Mouse (Mus musculus): ENCODE results near the gene Rfwd3.
A peak's percentile ranks its signal among the peaks of the same experiment; 100 is the strongest.
"Not testable (repeated sequence)": the region's sequence is repeated elsewhere in the genome, so short reads cannot be mapped to it uniquely, and the experiment has no call there.

The Rfwd3 gene

DNA sequence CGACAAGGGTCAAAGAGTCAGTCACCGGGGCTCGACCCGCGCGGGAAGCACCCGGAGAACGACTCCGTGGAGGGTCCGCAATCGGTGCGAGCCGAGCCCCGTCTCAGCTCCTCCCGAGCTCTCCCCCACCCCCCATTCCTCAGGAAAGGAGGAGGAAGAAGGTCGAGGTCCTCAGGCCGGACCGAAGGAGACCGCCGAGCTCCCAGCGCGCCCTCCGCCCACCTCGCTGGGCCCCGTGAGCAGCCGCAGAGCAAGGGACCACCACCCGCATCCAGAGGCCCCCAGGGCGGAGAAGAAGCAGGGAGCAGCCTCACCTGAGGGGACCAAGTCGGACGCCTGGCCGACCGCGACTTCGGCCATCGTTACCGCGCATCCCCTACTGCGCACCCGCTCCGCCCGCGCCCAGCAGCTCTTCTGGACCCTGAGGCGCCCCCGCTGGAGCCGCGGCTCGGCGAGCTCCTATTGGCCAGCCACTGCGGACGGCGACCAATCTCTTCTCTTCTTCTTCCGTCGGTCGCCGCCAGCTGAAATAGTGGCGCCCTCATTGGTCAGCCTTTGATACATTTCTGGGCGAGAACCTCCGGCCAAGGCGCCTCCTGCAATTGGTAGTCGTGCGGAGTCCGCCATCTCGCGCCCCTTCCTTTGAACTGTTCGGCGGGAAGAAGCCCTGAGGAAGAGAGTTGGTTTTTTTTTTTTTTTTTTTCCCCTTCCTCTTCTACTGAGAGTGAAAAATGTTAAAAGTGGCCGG, at the start of gene Rfwd3:
Gene Rfwd3, minus strand, starts transcription at position 402 of the 748 bp plus-strand sequence.
- peak; percentile 96 to 98 for DNase-seq (ENCODE audit: low spot score in 2 of 2)

DNA sequence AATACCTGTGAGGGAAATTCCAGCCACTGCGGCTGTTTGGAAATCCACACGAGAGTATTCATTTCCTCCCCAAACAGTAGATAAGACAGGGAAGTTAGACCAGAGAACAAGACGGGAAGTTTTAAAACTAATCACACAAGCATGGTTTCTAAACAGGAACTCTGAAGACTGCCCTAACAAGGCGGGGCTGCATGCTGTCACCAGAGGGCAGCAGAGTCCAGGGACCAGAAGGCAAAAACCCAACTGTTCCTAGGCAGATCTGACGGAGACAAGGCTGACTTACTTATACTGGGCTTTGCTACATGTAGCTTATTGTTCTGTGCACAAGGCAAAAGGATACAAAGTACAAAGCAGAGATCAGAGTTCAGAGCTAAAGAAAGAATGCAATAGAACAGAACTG, 43.2 kb upstream of the Rfwd3 start:
- peak; percentile 58 to 79 for DNase-seq (ENCODE audit: low spot score in 2 of 2)

DNA sequence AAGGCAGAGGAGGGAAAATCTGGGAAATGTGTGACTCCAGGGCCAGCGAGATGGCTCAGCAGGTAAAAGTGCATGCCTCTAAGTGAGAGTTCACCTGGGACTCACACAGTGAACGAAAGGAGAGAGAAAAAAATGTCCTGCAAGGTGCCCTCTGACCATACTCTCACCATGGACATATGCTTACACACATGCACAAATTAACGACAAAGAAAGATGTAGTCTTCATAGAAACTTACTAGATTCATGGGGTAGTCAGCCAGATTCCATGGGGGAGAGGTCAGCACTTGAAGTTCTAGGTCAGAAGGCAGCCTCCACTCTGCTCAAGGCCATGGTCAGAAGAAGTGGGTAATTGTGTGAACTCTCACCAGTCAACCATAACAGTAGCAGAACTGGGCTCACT, 40.2 kb upstream of the Rfwd3 start:
- no peak for DNase-seq (ENCODE audit: low spot score in 2 of 2)

DNA sequence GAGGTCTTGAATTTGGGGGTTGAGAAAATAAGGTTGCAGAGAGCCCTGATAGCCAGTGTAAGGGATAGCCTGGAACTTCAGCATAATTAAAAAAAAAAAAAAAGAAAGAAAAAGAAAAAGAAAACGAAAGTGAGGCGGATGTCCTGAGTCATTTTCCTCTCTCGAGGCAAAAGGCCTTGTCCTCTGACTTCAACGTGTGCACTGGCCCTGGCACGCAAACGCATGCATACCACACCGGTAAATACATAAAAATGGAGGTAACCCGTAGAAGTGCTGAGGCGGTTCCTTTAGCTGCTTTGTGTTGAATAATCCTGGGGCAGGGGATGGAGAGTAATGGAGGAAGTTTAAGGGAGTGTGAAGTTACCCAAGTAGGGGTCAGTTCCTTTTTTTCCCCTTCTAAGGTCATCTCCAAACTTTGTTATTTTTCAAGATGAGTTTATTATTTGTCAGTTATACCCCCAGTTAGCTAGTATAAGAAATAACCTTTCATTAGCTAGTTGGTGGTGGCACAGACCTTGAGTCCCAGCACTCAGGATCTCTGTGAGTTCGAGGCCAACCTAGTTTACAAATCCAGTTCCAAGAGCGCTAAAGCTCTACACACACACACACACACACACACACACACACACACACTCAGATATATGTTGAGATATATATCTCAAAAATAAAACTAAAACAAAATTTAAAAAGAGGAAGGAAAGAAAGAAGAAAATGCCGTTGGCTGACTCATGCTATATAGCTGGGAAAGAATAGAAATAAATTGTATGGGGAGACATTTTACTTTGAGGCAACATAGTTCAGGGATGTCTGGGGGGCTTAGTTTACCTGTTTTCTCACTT, 38.6 kb upstream of the Rfwd3 start:
- no peak for DNase-seq (ENCODE audit: low spot score in 2 of 2)

DNA sequence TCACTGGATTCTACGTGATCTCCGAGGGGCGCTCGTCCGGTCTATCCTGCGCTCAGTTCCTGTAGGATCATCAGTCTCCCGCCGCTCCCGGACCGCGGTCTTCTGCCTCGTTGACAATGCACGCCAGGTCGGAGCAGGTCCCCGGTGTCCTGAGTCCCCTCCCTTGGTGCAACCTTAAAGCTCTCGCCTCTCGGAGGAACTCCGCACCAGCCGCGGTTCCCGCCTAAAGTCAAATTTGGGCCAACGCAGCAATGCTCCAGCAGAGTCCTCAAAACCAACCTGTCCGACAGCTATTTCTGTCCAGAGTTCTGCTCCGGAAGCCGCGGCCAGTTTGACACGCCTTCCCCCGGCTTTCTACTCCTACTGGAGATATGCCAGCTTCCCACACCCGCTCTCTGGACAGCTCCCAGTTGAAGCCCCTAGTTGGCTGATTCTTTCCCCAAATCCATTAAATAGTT, 37.9 kb upstream of the Rfwd3 start, which contains the start of gene Mlkl:
Gene Mlkl, minus strand, starts transcription at position 288 of the 458 bp plus-strand sequence.
- DNase-seq (ENCODE audit: low spot score in 2 of 2) = no peak

DNA sequence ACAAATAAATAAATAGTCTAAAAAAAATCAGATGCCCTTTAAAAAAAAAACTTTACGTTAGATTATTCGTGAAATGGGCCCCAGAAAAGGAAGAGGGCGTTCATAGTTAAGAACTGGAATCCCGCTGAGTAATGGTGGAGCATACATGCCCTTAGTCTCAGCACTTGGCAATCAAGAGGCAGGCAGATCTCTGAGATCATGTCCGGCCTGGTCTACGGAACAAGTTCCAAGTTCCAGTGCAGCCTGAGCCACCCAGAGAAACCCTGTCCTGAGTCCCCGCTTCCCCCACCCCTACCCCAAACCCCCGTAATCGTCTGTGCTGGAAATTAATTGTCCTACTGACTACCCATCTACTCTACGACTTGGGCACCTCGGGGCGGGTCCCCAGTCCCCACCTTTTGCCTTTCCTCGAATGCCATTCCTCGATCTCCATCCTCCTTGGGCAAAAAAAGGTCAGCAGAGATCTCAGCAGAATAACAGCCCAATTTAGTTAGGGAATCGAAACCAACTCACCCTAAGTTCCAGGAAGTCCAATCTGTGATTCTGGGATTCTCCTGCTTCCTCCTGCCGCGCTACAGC, 37.4 kb upstream of the Rfwd3 start:
- DNase-seq (ENCODE audit: low spot score in 2 of 2) = no peak

DNA sequence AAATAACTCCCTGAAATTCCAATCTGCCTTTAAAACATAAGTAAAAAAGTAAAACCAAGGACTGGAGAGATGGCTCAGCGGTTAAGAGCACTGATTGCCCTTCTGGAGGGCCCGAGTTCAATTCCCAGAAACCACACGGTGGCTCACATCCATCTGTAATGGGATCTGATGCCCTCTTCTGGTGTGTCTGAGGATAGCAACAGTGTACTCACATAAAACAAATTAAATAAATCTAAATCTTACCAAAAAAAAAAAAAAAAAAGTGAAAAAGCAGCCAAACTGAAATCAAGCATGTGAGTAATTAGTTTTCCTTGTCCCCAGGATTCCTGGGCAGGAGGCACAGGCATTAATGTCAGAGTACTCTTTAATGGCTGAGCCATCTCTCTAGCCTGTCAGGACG, 36.7 kb upstream of the Rfwd3 start:
- no peak for DNase-seq (ENCODE audit: low spot score in 2 of 2)

DNA sequence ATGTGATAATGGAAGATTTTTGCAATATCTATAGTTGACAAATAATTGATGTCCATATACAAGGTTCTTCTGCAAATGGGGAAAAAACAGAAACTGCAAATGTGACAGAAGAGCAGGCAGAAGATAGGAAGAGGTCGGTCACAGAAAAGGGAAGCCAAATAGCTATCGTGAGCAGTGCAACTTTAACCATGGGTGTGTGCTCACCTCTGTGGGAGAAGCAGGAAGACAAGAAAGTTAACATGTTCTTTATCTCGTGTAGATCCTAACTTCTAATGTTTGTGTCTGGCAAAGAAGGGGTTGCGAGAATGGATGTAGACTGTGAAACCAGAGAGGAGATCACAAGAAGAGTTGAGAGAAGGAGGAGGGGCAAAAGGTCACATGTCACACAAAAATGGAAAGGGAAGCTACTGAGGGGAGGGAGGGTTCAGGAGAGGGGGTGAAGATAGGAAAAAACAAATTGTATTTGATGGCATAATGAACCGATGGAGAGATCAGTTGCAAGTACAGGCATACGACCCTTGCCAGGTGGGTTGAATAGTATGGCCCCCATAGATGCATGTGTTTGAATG, 25.3 kb upstream of the Rfwd3 start:
- no peak for DNase-seq (ENCODE audit: low spot score in 2 of 2)

DNA sequence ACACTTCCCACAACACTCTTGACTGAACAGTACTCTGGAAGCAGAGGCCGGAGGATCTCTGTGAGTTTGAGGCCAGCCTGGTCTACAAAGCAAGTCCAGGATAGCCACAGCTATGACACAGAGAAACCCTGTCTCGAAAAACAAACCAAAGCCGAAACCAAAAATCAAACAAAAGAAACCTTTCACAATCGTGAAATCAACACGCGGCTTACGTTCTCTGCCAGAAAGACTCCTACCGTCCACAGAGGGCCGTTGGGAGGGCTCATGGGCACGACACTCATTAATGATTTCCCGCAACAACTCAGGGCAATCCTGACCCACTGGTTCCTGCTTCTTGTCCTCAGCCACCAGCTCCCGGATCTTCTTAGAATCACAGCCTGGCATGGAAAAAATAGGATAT, 14.7 kb upstream of the Rfwd3 start:
- no peak for DNase-seq (ENCODE audit: low spot score in 2 of 2)

DNA sequence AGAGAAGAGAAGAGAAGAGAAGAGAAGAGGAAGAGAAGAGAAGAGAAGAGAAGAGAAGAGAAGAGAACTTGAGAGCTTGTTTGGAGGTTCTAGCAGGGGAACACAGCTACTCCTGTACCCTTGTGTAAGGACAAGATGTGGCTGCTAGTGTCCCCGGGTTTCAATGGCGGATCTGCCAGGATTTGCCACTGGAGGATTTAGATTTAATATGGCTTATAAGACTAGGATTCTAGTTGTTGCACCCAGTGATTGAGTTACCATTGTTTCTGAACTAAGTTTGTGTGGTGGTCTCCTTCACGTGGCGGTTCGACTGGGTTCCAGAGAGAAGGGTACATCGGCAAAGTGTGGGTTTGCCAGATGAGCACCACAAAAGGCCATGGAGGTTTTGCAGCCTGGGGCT, 13.9 kb upstream of the Rfwd3 start:
- DNase-seq (ENCODE audit: low spot score in 2 of 2) = not testable (repeated sequence)

DNA sequence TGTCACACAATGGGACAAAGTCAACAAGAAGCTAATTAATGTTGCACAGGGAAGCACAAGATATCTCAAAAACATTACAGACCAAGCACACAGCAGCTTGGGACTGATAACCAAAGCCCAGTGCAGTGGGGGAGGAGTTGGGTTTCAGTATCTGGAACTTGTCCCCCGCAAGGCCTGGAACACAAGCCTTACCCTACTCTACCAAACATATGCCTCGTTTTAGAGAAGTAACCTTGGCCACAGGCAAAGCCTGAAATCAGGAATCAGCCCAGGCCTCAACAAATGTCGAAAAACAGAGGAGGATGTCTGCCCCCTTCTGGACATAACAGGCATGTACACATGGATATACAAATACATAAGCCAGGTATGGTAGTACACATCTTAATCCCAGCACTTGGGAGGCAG, 12.7 kb upstream of the Rfwd3 start:
- no peak for DNase-seq (ENCODE audit: low spot score in 2 of 2)

DNA sequence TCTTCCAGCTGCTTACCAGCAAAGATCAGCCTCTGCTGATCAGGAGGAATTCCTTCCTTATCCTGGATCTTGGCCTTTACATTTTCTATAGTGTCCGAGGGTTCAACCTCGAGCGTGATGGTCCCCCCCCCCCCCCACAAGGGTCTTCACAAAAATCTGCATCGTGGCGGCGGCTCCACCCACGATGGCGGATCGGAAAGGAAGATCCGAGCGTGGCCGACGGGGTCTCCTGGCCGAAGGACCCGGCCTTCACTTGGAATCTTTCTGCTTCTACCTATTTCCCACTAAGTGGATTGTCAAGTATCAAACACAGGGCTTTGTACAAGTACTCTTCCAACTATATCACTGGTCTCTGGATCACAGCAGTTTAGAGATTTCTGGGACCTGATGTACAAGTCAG, 10.0 kb upstream of the Rfwd3 start:
- DNase-seq (ENCODE audit: low spot score in 2 of 2) = not testable (repeated sequence)

DNA sequence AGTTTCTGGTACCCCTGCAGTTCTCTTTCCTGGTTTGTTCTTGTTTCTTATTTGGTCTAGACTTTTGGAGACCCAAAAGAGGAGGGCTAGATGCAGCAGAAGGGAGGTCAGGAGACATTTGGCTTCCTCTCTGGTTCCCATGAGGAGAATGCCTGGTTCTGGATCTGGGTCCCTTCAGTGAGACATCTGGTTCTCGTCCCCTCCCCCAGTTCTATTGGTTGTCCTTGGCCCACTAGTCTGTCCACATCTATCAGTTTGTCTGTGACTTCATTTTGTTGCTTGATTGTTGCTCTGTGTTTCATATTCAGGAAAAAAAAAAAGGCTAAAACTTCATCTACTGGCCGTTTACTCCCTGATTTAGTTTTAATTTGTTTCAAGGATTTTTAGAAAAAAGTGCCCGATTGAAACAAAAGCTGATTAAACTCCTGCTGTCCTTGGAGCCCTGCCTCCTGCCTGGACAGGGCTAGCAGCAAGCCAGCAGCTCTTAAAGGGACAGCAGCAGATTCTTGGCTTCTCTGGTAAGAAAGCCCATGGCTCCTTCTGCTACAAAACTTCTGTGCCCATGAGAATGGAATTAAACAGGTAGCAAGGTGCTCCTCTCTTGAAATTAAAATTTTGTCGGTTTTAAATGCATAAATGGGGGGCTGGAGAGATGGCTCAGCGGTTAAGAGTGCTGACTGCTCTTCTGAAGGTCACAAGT, 5.2 kb upstream of the Rfwd3 start:
- no peak for DNase-seq (ENCODE audit: low spot score in 2 of 2)

DNA sequence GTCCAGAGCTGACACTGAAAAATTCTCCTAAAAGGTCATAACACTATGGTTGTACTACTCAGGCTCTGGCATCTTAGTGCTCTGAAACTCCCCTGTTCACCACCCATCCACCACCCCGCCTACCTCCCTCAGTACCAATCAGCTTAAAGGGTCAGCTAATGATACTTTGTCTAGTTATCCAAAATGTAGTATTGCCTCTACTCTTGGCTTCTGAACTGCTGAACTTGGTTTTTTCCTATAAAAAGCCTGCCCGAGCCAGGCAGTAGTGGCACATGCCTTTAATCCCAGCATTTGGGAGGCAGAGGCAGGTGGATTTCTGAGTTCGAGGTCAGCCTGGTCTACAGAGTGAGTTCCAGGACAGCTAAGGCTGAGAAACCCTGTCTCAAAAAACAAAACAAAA, 4.3 kb upstream of the Rfwd3 start:
- DNase-seq (ENCODE audit: low spot score in 2 of 2) = no peak

DNA sequence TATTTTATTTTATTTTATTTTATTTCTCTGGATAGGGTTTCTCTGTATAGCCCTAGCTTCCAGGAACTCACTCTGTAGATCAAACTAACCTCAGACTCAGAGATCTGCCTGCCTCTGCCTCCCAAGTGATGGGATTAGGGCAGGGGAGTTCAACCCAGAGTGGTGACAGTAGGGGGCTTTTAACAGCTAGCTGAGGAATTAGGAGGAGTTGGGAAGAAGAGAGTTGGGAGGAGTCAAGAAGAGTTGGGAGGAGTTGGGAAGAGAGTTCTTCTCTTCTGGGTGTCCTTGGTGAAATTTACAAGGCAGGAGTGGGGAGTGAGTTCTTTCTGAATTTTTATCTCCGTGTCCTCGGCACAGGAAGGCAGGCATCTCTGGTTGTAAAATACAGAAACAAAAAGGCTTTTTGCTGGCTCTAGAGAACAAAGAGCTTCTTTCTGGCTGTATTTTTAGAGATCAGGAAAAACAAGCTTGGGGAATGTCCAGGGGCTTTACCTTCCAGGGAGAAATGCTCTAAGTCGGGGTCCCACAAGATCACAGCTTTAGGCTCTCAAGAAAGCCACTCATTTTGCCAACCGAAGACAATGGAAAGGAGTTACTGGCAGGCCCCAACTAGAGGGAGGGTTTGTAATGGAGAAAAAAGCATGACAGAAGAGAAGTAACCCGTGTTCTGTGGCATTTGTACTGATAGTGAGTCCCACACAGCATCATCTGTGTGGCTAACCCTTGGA, 3.2 kb upstream of the Rfwd3 start:
- DNase-seq (ENCODE audit: low spot score in 2 of 2) = not testable (repeated sequence)

DNA sequence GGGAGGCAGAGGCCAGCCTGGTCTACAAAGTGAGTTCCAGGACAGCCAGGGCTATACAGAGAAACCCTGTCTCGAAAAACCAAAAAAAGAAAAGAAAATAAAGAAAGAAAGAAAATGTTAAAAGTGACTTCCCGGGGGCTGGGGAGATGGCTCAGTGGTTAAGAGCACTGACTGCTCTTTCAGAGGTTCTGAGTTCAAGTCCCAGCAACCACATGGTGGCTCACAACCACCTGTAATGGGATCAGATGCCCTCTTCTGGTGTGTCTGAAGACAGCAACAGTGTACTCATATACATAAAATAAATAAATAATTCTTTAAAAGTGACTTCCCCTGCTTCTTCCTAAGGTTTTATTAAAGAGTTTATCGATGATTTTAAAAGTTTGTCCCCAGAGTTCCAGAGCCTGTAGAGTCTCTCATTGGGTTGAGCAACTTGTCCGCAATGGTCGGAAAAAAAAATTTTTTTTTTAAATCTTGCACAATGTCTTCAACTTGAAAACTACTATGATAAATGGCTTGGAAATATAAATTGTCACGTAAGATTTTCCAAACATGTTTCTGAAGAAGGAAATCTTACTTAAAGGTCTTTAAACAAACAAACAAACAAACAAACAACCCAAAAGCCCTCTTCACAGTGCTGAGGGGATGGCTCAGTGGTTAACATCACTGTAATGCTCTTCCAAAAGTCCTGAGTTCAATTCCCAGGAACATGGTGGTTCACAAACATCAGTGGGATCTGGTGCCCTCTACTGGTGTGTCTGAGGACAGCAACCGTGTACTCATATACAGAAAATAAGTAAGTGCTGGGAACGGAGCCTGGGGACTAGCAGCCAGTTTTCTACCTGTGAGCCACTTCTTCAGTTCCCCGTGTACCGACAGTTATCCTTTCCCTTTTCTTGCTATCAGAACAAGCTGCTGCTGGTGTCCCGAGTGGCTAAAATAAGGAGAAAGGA, 850 bp upstream of the Rfwd3 start:
- DNase-seq (ENCODE audit: low spot score in 2 of 2) = no peak

DNA sequence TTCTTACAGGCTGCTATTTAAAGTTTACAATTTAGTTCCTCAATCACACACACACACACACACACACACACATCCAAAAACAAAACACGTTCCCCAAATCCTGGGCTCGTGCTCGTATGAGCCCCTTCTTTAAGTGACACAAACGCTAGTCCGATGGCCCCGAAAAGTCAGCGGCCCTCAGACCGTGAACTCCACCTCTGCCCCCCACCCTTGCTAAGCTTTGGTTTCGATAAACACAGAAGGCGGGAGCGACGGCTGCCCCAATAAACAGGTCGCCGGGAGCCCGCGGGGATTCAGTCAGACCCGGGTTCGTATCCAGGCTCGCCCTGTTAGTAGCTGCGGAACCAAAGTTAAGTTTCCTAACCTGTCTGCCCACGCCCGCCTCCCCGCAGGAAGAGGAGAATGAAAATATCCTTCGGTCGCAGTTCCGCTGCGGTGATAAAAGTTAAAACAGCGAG, 630 bp downstream of the Rfwd3 start:
- peak; percentile 13 to 18 for DNase-seq (ENCODE audit: low spot score in 2 of 2)

DNA sequence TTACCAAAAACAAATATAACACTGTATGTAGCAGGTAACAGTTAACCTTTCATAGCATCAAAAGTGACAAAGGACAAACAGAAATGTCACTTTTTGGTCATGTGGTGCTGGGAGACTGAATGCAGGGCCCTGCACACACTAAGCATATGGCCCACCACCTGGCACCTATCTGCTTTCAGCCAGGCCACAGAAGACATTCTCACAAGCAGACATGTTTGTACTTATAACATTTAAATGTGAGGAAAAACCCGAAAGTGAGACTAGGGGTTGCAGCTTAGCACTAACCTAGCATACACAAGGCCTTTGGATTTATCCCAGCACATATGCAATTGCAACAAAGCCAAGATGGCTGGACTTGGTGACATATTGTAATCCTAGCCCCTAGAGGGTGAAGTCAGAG, 2.0 kb downstream of the Rfwd3 start:
- DNase-seq (ENCODE audit: low spot score in 2 of 2) = no peak

DNA sequence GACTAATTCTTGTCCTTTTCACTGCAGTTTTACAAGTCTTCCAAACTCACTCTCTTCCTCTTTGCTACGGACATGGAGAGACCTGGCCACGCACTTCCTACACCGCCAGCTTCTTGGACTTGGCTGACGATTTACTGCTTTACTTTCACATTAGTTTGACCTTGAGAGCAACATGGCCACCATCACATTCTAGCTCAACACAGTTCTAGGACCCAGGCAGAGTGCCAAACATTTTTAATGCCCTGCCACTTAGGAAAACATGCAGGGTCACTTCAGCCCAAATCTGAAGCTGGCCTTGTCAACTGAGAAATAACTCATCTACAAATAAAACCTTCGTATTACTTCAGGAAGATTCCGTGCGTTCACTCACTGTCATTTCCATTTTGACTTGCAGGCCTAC, 8.3 kb downstream of the Rfwd3 start:
- no peak for DNase-seq (ENCODE audit: low spot score in 2 of 2)

DNA sequence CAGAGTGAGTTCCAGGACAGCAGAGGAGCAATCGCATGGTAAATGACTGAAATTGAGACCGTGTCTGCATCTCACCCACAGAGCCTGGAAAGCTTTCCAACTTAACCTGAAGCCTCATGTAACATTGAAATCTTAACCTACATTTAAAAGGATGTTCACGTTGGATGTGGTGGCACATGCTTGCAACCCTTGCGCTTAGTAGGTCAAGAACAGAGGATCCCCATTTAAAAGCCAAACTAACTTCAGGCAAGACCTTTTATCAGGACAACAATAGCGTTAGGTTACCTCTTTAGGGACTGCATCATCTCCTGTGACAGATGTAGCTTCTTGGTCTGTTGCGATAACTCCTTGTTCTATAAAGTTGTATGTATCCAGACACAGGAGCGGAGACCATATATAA, 9.4 kb downstream of the Rfwd3 start:
- no peak for DNase-seq (ENCODE audit: low spot score in 2 of 2)

Data from frontal cortex, postnatal 14 days (tissue).